Mouse (Mus musculus): ENCODE measurements around the gene Garnl3.

- TF ChIP-seq CTCF (IDR thresholded peaks at IDR 0.05) (no peak), POLR2A (IDR thresholded peaks at IDR 0.05; ENCODE audit: insufficient read depth, low read depth, low read length) (no peak), EP300 (IDR thresholded peaks at IDR 0.05; ENCODE audit: insufficient read depth, low read depth, low read length) (no peak)
These were observed 171.2 kb downstream of the Garnl3 start for GRCm38 (mm10) chr2:32960273-32960672.
